Comparison of ENCODE assay signal across 12 mouse cellular contexts in genomic region chr7:75415166-75415881, GRCm38 (mm10). TPM values are rescaled to one million over a fixed set of nuclear protein-coding genes. Genes with fewer than 3 reads are reported as not detected.
A peak's percentile ranks its signal among the peaks of the same experiment; 100 is the strongest.
DNase-seq lines count a peak whose midpoint lies in the region; ATAC-seq lines count a peak whose summit lies in the region.
"Had no signal": no experiment of that assay in that cellular context is flagged by ENCODE, and none has a peak within 500 bp of the region (broad histone marks: within the 10 kb centered on the region; RNA-seq: fewer than 3 reads in every experiment).

No protein-coding gene starts in this region.

- no peaks in the 10 kb centered on the region for H3K9me3 ChIP-seq in lung, embryonic 16.5 days (ENCODE audit: control insufficient read depth, low read length)
- H3K9me3 ChIP-seq in hindbrain, embryonic 16.5 days (ENCODE audit: control insufficient read depth, low read length) = no peaks in the 10 kb centered on the region
- no peaks in the 10 kb centered on the region for H3K9me3 ChIP-seq in limb, embryonic 10.5 days (replicated peaks)
- H3K9me3 ChIP-seq: embryonic facial prominence, embryonic 13.5 days; forebrain, embryonic 15.5 days; G1E had no signal

- H3K4me2 ChIP-seq in lung, embryonic 16.5 days (ENCODE audit: low read depth, low read length) = no peak overlapping the region
- H3K4me2 ChIP-seq in hindbrain, embryonic 16.5 days (ENCODE audit: low read length) = no peak overlapping the region
- H3K4me2 ChIP-seq: embryonic facial prominence, embryonic 13.5 days; forebrain, embryonic 15.5 days had no signal

- peak; percentile 19 for DNase-seq in ovary, adult 18-20 months (ENCODE audit: low spot score)
- DNase-seq in ovary, postnatal 10 days (ENCODE audit: low spot score) = no peak
- peak; percentile 15 for DNase-seq in heart, postnatal 25 days (ENCODE audit: low spot score)
- no peak for DNase-seq in thymus, postnatal 0 days (ENCODE audit: low spot score)
- no peak for DNase-seq in limb, embryonic 10.5 days (ENCODE audit: low spot score)
- DNase-seq: cerebellum, adult 8-10 months; kidney, adult 9 months had no signal

- peak overlapping the region; percentile 50 for H3K27ac ChIP-seq in lung, embryonic 16.5 days (ENCODE audit: low read length)
- H3K27ac ChIP-seq in hindbrain, embryonic 16.5 days (ENCODE audit: low read depth, low read length) = no peak overlapping the region
- no peak overlapping the region for H3K27ac ChIP-seq in limb, embryonic 10.5 days
- H3K27ac ChIP-seq: embryonic facial prominence, embryonic 13.5 days; forebrain, embryonic 15.5 days had no signal

- intact Hi-C loops in heart, postnatal 25 days (cut with DNase I) = no loop called here

- WGBS in lung, embryonic 16.5 days = 29% methylated on average over 4 of the region's 4 CpGs
- 35% methylated on average over 4 of the region's 4 CpGs for WGBS in hindbrain, embryonic 16.5 days
- WGBS in limb, embryonic 10.5 days = 75% methylated on average over 4 of the region's 4 CpGs

- no peak overlapping the region for H3K4me3 ChIP-seq in lung, embryonic 16.5 days (ENCODE audit: low read length)
- no peak overlapping the region for H3K4me3 ChIP-seq in hindbrain, embryonic 16.5 days (ENCODE audit: low read length)
- no peak overlapping the region for H3K4me3 ChIP-seq in limb, embryonic 10.5 days
- H3K4me3 ChIP-seq: embryonic facial prominence, embryonic 13.5 days; forebrain, embryonic 15.5 days had no signal

- H3K4me1 ChIP-seq in lung, embryonic 16.5 days (replicated peaks; ENCODE audit: control insufficient read depth, insufficient read depth, low read length) = 0 out of 2 replicates have a peak, but pooled peaks cover 3% of the 10 kb centered on the region
- H3K4me1 ChIP-seq in hindbrain, embryonic 16.5 days (ENCODE audit: control insufficient read depth, insufficient read depth, low read depth, low read length) = no peaks in the 10 kb centered on the region
- H3K4me1 ChIP-seq in limb, embryonic 10.5 days = peaks cover 2% of the 10 kb centered on the region; the same call in 1 of the 2 replicates
- H3K4me1 ChIP-seq: forebrain, embryonic 15.5 days had no signal

- no peak overlapping the region for H3K9ac ChIP-seq in lung, embryonic 16.5 days (ENCODE audit: low read length)
- H3K9ac ChIP-seq in hindbrain, embryonic 16.5 days (ENCODE audit: low read depth, low read length) = no peak overlapping the region
- H3K9ac ChIP-seq: embryonic facial prominence, embryonic 13.5 days; forebrain, embryonic 15.5 days had no signal

- ATAC-seq in lung, embryonic 16.5 days (ENCODE audit: low read depth) = peak; percentile 69
- ATAC-seq in hindbrain, embryonic 16.5 days = no peak
- ATAC-seq: forebrain, embryonic 15.5 days had no signal

- H3K36me3 ChIP-seq in lung, embryonic 16.5 days (ENCODE audit: control insufficient read depth, insufficient read depth, low read length) = no peaks in the 10 kb centered on the region
- no peaks in the 10 kb centered on the region for H3K36me3 ChIP-seq in hindbrain, embryonic 16.5 days (ENCODE audit: control insufficient read depth, insufficient read depth, low read length)
- H3K36me3 ChIP-seq in limb, embryonic 10.5 days = no peaks in the 10 kb centered on the region
- H3K36me3 ChIP-seq: embryonic facial prominence, embryonic 13.5 days; forebrain, embryonic 15.5 days; G1E had no signal

- H3K27me3 ChIP-seq in lung, embryonic 16.5 days (ENCODE audit: control insufficient read depth, insufficient read depth, low read depth, low read length) = no peaks in the 10 kb centered on the region
- no peaks in the 10 kb centered on the region for H3K27me3 ChIP-seq in hindbrain, embryonic 16.5 days (replicated peaks; ENCODE audit: control insufficient read depth, insufficient read depth, low read length)
- H3K27me3 ChIP-seq in limb, embryonic 10.5 days (ENCODE audit: low read depth, poor library complexity, severe bottlenecking) = no peaks in the 10 kb centered on the region
- H3K27me3 ChIP-seq: embryonic facial prominence, embryonic 13.5 days; forebrain, embryonic 15.5 days had no signal

RNA-seq across cellular contexts. Expression of gene Akap13, which starts 40.0 kb away (rescaled TPM):
- total RNA-seq in heart, postnatal 25 days (2021) = 10 to 100 TPM; 61.0 to 79.5 TPM
- polyA plus RNA-seq in lung, embryonic 16.5 days (2015; fragmentation: Nextera tagmentation; extraction: Ambion mirVana) = 39.0 and 43.1 TPM in 2 replicates
- 47.3 and 72.9 TPM in 2 replicates for polyA plus RNA-seq in thymus, postnatal 0 days (2015; fragmentation: Nextera tagmentation; extraction: Ambion mirVana)
- 13.0 and 15.6 TPM in 2 replicates for polyA plus RNA-seq in hindbrain, embryonic 16.5 days (2015; fragmentation: Nextera tagmentation; extraction: Ambion mirVana)
- polyA plus RNA-seq in limb, embryonic 10.5 days (2016; fragmentation: Nextera tagmentation; extraction: Ambion mirVana) = 24.3 and 31.2 TPM in 2 replicates

Comparison
In these comparisons a context has a peak if more than half of its experiments do, and no peak if none do; other contexts are left out.
1. DNase-seq: peak in ovary, adult 18-20 months (single experiment) and heart, postnatal 25 days (single experiment); none in ovary, postnatal 10 days (single experiment), thymus, postnatal 0 days (single experiment) and limb, embryonic 10.5 days (single experiment).